Mouse (Mus musculus): ENCODE measurements at regions not wholly inside any gene's neighbourhood (a gene's known extent, or its start where the extent isn't known, plus 50 kb on each side); places are given as distances from the start of the nearest gene placed in this dataset.
"Not testable (repeated sequence)": the region's sequence is repeated elsewhere in the genome, so short reads cannot be mapped to it uniquely, and the experiment has no call there.

GRCm38 (mm10) chr6:53201281-53201956 lies 85.7 kb upstream of the Creb5 start:
- Histone ChIP-seq H3K4me1 (ENCODE audit: control insufficient read depth, insufficient read depth, low read length) (no peaks in the 10 kb centered on the region), H3K27me3 (replicated peaks; ENCODE audit: control insufficient read depth, insufficient read depth, low read length) (no peaks in the 10 kb centered on the region), H3K27ac (ENCODE audit: insufficient read depth, low read depth, low read length) (no peak overlapping the region), H3K36me3 (ENCODE audit: control insufficient read depth, insufficient read depth, low read length) (no peaks in the 10 kb centered on the region), H3K4me3 (ENCODE audit: insufficient read depth, low read depth, low read length) (no peak overlapping the region)
- no peak for DNase-seq
- WGBS: 40% methylated on average over 10 of the region's 10 CpGs
- TF ChIP-seq POLR2A (IDR thresholded peaks at IDR 0.05; ENCODE audit: low read depth, low read length) (no peak), CTCF (conservative IDR thresholded peaks at IDR 0.05; ENCODE audit: insufficient read depth, insufficient read length, low read depth, low read length) (no peak)

DNA sequence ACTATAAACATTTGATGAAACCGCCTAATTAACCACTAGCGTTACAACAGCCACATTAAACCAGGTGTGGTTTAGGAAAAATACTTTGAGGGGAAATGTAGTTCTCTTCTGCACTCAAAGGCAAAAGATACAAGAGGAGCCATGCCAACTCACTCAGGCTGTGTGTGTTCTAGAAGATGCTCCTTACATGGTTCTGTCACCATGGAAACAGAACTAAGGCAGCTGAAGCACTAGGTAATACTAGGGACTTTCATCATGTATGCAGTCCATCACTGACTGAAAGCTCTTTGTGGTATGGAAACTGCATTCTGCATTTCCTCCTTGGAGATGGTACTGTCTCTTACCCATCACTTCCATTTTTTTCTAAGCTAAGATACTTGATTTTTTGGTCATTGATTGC lies 87.6 kb upstream of the Creb5 start:
- no peak for TF ChIP-seq CTCF (conservative IDR thresholded peaks at IDR 0.05; ENCODE audit: insufficient read depth, insufficient read length, low read depth, low read length)
- TF ChIP-seq POLR2A (IDR thresholded peaks at IDR 0.05; ENCODE audit: low read depth, low read length): no peak
- Histone ChIP-seq H3K36me3 (ENCODE audit: control insufficient read depth, insufficient read depth, low read length) (no peaks in the 10 kb centered on the region), H3K4me3 (ENCODE audit: insufficient read depth, low read depth, low read length) (no peak overlapping the region), H3K27ac (ENCODE audit: insufficient read depth, low read depth, low read length) (no peak overlapping the region), H3K27me3 (replicated peaks; ENCODE audit: control insufficient read depth, insufficient read depth, low read length) (no peaks in the 10 kb centered on the region), H3K4me1 (ENCODE audit: control insufficient read depth, insufficient read depth, low read length) (no peaks in the 10 kb centered on the region)
- 92% methylated on average over 2 of the region's 2 CpGs for WGBS
- no peak for DNase-seq

GRCm38 (mm10) chr6:53182131-53182530 lies 104.9 kb upstream of the Creb5 start:
- H3K36me3 ChIP-seq (ENCODE audit: control insufficient read depth, insufficient read depth, low read length); H3K4me1 ChIP-seq (ENCODE audit: control insufficient read depth, insufficient read depth, low read length); H3K27ac ChIP-seq (ENCODE audit: insufficient read depth, low read depth, low read length); H3K4me3 ChIP-seq (ENCODE audit: insufficient read depth, low read depth, low read length); H3K27me3 ChIP-seq (replicated peaks; ENCODE audit: control insufficient read depth, insufficient read depth, low read length); DNase-seq: not testable (repeated sequence)
- 94% methylated on average over 17 of the region's 17 CpGs for WGBS

DNA sequence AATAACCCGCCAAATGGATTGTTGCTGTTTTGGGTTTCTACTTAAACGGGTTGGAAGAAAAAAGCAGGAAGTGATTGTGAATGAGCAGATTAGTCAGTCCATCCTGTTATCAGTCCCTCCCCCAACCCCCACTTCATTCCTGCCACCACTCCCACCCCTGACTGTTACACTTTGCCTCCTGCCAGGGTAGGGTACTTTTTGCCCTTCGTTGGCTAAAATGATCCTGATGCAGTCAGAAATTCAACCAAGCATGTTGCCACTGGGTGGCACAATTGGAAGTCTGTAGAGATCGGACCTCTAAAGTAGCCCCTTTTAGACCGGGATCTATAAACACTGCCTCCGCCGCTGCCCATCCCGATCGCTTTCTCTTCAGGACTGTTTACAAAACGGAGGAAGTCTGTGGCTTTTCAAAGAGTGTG lies 96.0 kb upstream of the Jazf1 start:
- no peaks in the 10 kb centered on the region; the same call in 1 of the 2 replicates for H3K27me3 ChIP-seq (replicated peaks; ENCODE audit: control insufficient read depth, insufficient read depth, low read length)
- no peak; the same call in 1 of the 2 replicates for TF ChIP-seq CTCF (conservative IDR thresholded peaks at IDR 0.05; ENCODE audit: insufficient read depth, insufficient read length, low read depth, low read length)
- TF ChIP-seq POLR2A (IDR thresholded peaks at IDR 0.05; ENCODE audit: low read depth, low read length): no peak
- H3K27ac ChIP-seq (ENCODE audit: insufficient read depth, low read depth, low read length): no peak overlapping the region
- peak; percentile 17 for DNase-seq
- H3K36me3 ChIP-seq (ENCODE audit: control insufficient read depth, insufficient read depth, low read length): no peaks in the 10 kb centered on the region
- H3K4me1 ChIP-seq (ENCODE audit: control insufficient read depth, insufficient read depth, low read length): no peaks in the 10 kb centered on the region
- 13% methylated on average over 10 of the region's 10 CpGs for WGBS
- H3K4me3 ChIP-seq (ENCODE audit: insufficient read depth, low read depth, low read length): no peak overlapping the region

- WGBS: 92% methylated on average over 7 of the region's 7 CpGs
Observed at GRCm38 (mm10) chr6:53163091-53163490, 94.7 kb upstream of the Jazf1 start.

GRCm38 (mm10) chr6:53161627-53162026 lies 93.2 kb upstream of the Jazf1 start:
- no peak for TF ChIP-seq CTCF (conservative IDR thresholded peaks at IDR 0.05; ENCODE audit: insufficient read depth, insufficient read length, low read depth, low read length)
- no peak for TF ChIP-seq POLR2A (IDR thresholded peaks at IDR 0.05; ENCODE audit: low read depth, low read length)
- H3K27me3 ChIP-seq (replicated peaks; ENCODE audit: control insufficient read depth, insufficient read depth, low read length): no peaks in the 10 kb centered on the region; the same call in 1 of the 2 replicates
- H3K27ac ChIP-seq (ENCODE audit: insufficient read depth, low read depth, low read length): no peak overlapping the region
- WGBS: 83% methylated on average over 2 of the region's 2 CpGs
- H3K36me3 ChIP-seq (ENCODE audit: control insufficient read depth, insufficient read depth, low read length): no peaks in the 10 kb centered on the region
- no peak for DNase-seq
- H3K4me1 ChIP-seq (ENCODE audit: control insufficient read depth, insufficient read depth, low read length): no peaks in the 10 kb centered on the region
- H3K4me3 ChIP-seq (ENCODE audit: insufficient read depth, low read depth, low read length): no peak overlapping the region

More at GRCm38 (mm10) chr6:53163091-53163490, 94.7 kb upstream of the Jazf1 start:
- no peak overlapping the region for H3K27ac ChIP-seq (ENCODE audit: insufficient read depth, low read depth, low read length)
- TF ChIP-seq CTCF (conservative IDR thresholded peaks at IDR 0.05; ENCODE audit: insufficient read depth, insufficient read length, low read depth, low read length) (no peak), POLR2A (IDR thresholded peaks at IDR 0.05; ENCODE audit: low read depth, low read length) (no peak)
- DNase-seq: no peak
- H3K27me3 ChIP-seq (replicated peaks; ENCODE audit: control insufficient read depth, insufficient read depth, low read length): no peaks in the 10 kb centered on the region; the same call in 1 of the 2 replicates
- no peaks in the 10 kb centered on the region for H3K36me3 ChIP-seq (ENCODE audit: control insufficient read depth, insufficient read depth, low read length)
- H3K4me1 ChIP-seq (ENCODE audit: control insufficient read depth, insufficient read depth, low read length): no peaks in the 10 kb centered on the region
- H3K4me3 ChIP-seq (ENCODE audit: insufficient read depth, low read depth, low read length): no peak overlapping the region

DNA sequence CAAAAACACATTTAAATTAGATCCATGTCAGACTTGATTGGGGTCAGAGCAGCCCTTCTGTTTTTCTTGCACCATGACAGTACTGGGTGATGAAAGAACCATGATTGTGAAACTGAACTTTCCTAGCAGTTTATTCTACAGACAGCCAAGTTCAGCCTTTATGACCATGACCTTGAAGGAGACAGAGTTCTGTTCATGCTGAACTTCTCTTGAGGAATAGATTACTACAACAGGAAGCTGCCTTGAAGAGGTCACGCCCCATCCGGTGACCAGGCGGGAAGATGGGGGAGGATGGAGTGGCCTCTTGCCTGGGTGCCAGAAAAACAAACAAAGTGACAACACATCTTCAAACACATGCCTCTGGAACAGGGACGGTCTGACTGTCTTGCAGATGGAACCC lies 86.2 kb upstream of the Jazf1 start:
- WGBS: 40% methylated on average over 4 of the region's 4 CpGs
- no peaks in the 10 kb centered on the region for H3K36me3 ChIP-seq (ENCODE audit: control insufficient read depth, insufficient read depth, low read length)
- H3K4me1 ChIP-seq (ENCODE audit: control insufficient read depth, insufficient read depth, low read length): no peaks in the 10 kb centered on the region

More for the DNA sequence above, 86.2 kb upstream of the Jazf1 start:
- peak; percentile 57 for DNase-seq
- H3K4me3 ChIP-seq (ENCODE audit: insufficient read depth, low read depth, low read length): no peak overlapping the region
- TF ChIP-seq POLR2A (IDR thresholded peaks at IDR 0.05; ENCODE audit: low read depth, low read length): no peak
- TF ChIP-seq CTCF (conservative IDR thresholded peaks at IDR 0.05; ENCODE audit: insufficient read depth, insufficient read length, low read depth, low read length): no peak
- H3K27ac ChIP-seq (ENCODE audit: insufficient read depth, low read depth, low read length): no peak overlapping the region
- no peaks in the 10 kb centered on the region for H3K27me3 ChIP-seq (replicated peaks; ENCODE audit: control insufficient read depth, insufficient read depth, low read length)
